Mouse (Mus musculus) ES-Bruce4 (cell line): ENCODE measurements at regions not wholly inside any gene's neighbourhood (a gene's known extent, or its start where the extent isn't known, plus 50 kb on each side); places are given as distances from the start of the nearest gene placed in this dataset.

Experiments used
- CTCF ChIP-seq: IDR thresholded peaks from one replicate; pipeline ENCODE4 v1.8.1; 2011; ENCODE audit warnings: low read depth, low read length
- POLR2A ChIP-seq: IDR thresholded peaks from one replicate; pipeline ENCODE4 v1.8.1; 2011; ENCODE audit warnings: low read length; ENCODE audit not compliant: insufficient read depth

DNA sequence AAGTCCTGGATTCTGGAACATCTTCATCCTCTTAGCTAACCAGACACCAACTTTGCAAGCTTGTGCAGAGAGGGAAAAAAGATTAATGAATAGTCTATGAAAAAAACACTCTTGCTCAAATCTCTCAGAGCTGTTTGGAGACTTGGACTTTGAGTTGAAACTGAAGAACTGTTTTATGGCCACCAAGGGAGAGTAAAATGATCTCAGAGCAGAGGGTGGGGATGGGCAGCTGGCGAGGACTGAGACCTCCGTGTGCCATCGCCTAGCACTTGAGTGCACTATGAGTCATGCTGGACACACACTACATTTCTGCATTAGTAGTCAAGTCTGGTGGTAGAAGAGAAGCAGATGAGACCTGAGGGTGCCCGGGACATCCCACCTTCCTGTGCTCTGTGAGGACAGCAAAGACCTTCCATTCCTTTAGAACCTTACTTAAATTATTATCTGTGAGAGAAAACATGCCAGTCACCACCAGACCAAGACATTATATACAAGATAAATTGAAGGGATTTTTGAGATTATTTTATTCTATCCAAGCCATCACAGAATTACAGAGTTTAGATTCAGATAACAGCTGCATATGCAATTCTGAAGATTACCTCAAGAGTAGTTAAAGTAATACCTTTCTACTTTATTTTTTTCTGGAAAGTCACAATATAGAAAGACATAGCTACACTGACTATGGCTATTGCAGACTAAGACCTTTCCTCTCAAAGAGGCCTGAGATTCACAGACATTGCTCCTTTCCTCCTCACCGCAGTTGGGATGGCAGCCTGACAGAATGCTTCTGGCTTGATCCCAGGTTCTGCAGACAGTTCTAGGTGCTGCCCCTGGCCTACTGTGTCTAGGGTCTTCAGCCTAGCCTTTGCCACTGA is 125.0 kb upstream of the Speer4f2 start:
- no peak for TF ChIP-seq POLR2A
- TF ChIP-seq CTCF = no peak
